8 mouse cellular contexts compared by ENCODE assay signal in genomic region chr5:108131849-108132440, GRCm38 (mm10). TPM values are rescaled to one million over a fixed set of nuclear protein-coding genes. Genes with fewer than 3 reads are reported as not detected.
DNase-seq lines count a peak whose midpoint lies in the region; ATAC-seq and TF ChIP-seq lines count a peak whose summit lies in the region.

No protein-coding gene starts in this region.

- H3K27me3 ChIP-seq in C2C12 (ENCODE audit: control insufficient read depth, insufficient read depth, insufficient read length) = no peaks in the 10 kb centered on the region
- H3K27me3 ChIP-seq in heart, embryonic 11.5 days (ENCODE audit: control insufficient read depth, insufficient read depth, low read length) = no peaks in the 10 kb centered on the region

- WGBS in heart, embryonic 11.5 days (ENCODE audit: insufficient replicate concordance) = 0% methylated on average over 32 of the region's 32 CpGs

- H3K4me2 ChIP-seq in heart, embryonic 11.5 days = peak overlapping the region; percentile 80

- peak overlapping the region; percentile 84 for H3K9ac ChIP-seq in heart, embryonic 11.5 days (ENCODE audit: low read depth, low read length)

- TF ChIP-seq CTCF in C2C12 (IDR thresholded peaks at IDR 0.05; ENCODE audit: control insufficient read depth, insufficient read depth, insufficient read length) = no peak

- H3ac ChIP-seq in C2C12 (ENCODE audit: control insufficient read depth, insufficient read length, low read depth) = peak overlapping the region; percentile 97

- H3K4me1 ChIP-seq in heart, embryonic 11.5 days (ENCODE audit: control insufficient read depth, insufficient read depth, low read length) = 0 out of 2 replicates have a peak, but pooled peaks cover 6% of the 10 kb centered on the region

- peak; percentile 61; the same call in 1 of the 2 replicates for ATAC-seq in heart, embryonic 11.5 days (replicated peaks; ENCODE audit: insufficient number of reproducible peaks, low FRiP score, low TSS enrichment)
- ATAC-seq in megakaryocyte progenitor cell, adult 5-6 weeks (replicated peaks; ENCODE audit: poor library complexity) = peak; percentile 60

- peak overlapping the region; percentile 76 for H3K4me3 ChIP-seq in C2C12 (ENCODE audit: insufficient read depth, poor library complexity, severe bottlenecking)
- peak overlapping the region; percentile 87 for H3K4me3 ChIP-seq in heart, embryonic 11.5 days (ENCODE audit: low read depth, low read length)

- H3K79me2 ChIP-seq in C2C12 (ENCODE audit: control insufficient read depth, insufficient read depth) = peaks cover 50% of the 10 kb centered on the region

- peaks cover 26% of the 10 kb centered on the region for H3K36me3 ChIP-seq in C2C12 (ENCODE audit: control insufficient read depth, insufficient read depth)
- H3K36me3 ChIP-seq in heart, embryonic 11.5 days (ENCODE audit: control insufficient read depth, insufficient read depth, low read length) = no peaks in the 10 kb centered on the region

- no peaks in the 10 kb centered on the region for H3K9me3 ChIP-seq in heart, embryonic 11.5 days (replicated peaks; ENCODE audit: control insufficient read depth, low read length)

- DNase-seq in ES-CJ7 (ENCODE audit: low read depth, low spot score) = peak; percentile 74
- peak; percentile 68 for DNase-seq in embryo, embryonic 10.5 days (ENCODE audit: low spot score)
- DNase-seq in kidney, postnatal 14 days = peak; percentile 54
- DNase-seq in left cerebral cortex, adult 11 months (ENCODE audit: low spot score) = no peak
- DNase-seq in frontal cortex, postnatal 14 days (ENCODE audit: low spot score in 2 of 2) = no peak

- peaks cover 34% of the 10 kb centered on the region for H3K79me3 ChIP-seq in C2C12 (ENCODE audit: low read depth)

- peak overlapping the region; percentile 90 for H3K27ac ChIP-seq in heart, embryonic 11.5 days (ENCODE audit: low read depth, low read length)

TF ChIP-seq in C2C12, 6 proteins besides CTCF, POLR2A, EP300 and RAD21:
- no peak for TF ChIP-seq MYOG (IDR thresholded peaks at IDR 0.05; ENCODE audit: control insufficient read depth, extremely low read depth, insufficient read length)
- TF ChIP-seq MAX (IDR thresholded peaks at IDR 0.05) = peak; percentile 33

RNA-seq across cellular contexts. Expression of gene Tmed5, which starts 0.5 kb away (rescaled TPM):
- 16.8 TPM for polyA plus RNA-seq in C2C12 (2012; fragmentation: generic; extraction: Trizol)
- 27.4 and 31.0 TPM in 2 replicates for polyA plus RNA-seq in heart, embryonic 11.5 days (2014; fragmentation: Nextera tagmentation; extraction: Ambion mirVana)
- total RNA-seq in megakaryocyte progenitor cell, adult 5-6 weeks (2015) = 97.4 and 121 TPM in 2 replicates
- 91.9 and 98.3 TPM in 2 replicates for total RNA-seq in megakaryocyte progenitor cell, adult 5-6 weeks (2017)

RNA-seq across cellular contexts. Expression of gene Ccdc18, which starts 0.7 kb away (rescaled TPM):
- 0.55 TPM for polyA plus RNA-seq in C2C12 (2012; fragmentation: generic; extraction: Trizol)
- 5.9 and 6.6 TPM in 2 replicates for polyA plus RNA-seq in heart, embryonic 11.5 days (2014; fragmentation: Nextera tagmentation; extraction: Ambion mirVana)
- 14.4 and 15.7 TPM in 2 replicates for total RNA-seq in megakaryocyte progenitor cell, adult 5-6 weeks (2015)
- total RNA-seq in megakaryocyte progenitor cell, adult 5-6 weeks (2017) = 20.0 and 27.7 TPM in 2 replicates

Comparison
In these comparisons a context has a peak if more than half of its experiments do, and no peak if none do; other contexts are left out.
1. DNase-seq: peak in ES-CJ7 (single experiment), embryo, embryonic 10.5 days (single experiment) and kidney, postnatal 14 days (single experiment); none in left cerebral cortex, adult 11 months (single experiment) and frontal cortex, postnatal 14 days (0 of 2).